Mouse (Mus musculus): ENCODE data around the gene Rps11. TPM values are rescaled to one million over a fixed set of nuclear protein-coding genes. Genes with fewer than 3 reads are reported as not detected.
"Not testable (repeated sequence)": the region's sequence is repeated elsewhere in the genome, so short reads cannot be mapped to it uniquely, and the experiment has no call there.

Rps11 gene
- 1,711 TPM in 2 replicates for polyA plus RNA-seq (2015; fragmentation: Nextera tagmentation; extraction: Ambion mirVana)

- under 1% methylated on average over 59 of the region's 59 CpGs for WGBS
- Histone ChIP-seq H3K27me3 (replicated peaks) (no peaks in the 10 kb centered on the region), H3K9ac (peak within 1 kb of the TSS; percentile 95), H3K9me3 (no peaks in the 10 kb centered on the region), H3K4me1 (replicated peaks) (peaks cover 40% of the 10 kb centered on the region), H3K4me2 (replicated peaks) (peak within 1 kb of the TSS; percentile 74), H3K36me3 (peaks cover 51% of the 10 kb centered on the region), H3K4me3 (replicated peaks) (peak within 1 kb of the TSS; percentile 86), H3K27ac (peak within 1 kb of the TSS; percentile 90)
- peak; percentile 83 for ATAC-seq
Observed at GRCm38 (mm10) chr7:45124224-45125143, at the start of gene Rps11. Gene Rps11, minus strand, starts transcription at chr7:45124439.

- not testable (repeated sequence) for H3K9ac ChIP-seq; H3K4me2 ChIP-seq (replicated peaks); H3K4me3 ChIP-seq (replicated peaks); H3K4me1 ChIP-seq (replicated peaks); H3K9me3 ChIP-seq; H3K27ac ChIP-seq; H3K36me3 ChIP-seq; ATAC-seq
- peaks cover 85% of the 10 kb centered on the region for H3K27me3 ChIP-seq (replicated peaks)
- WGBS, result 61% methylated on average over 1 of the region's 1 CpGs
Observed at GRCm38 (mm10) chr7:45173772-45174171, 49.5 kb upstream of the Rps11 start.

GRCm38 (mm10) chr7:45172974-45173373, 48.7 kb upstream of the Rps11 start:
- Histone ChIP-seq H3K4me1 (replicated peaks) (peaks cover 10% of the 10 kb centered on the region; the same call in 1 of the 2 replicates), H3K27me3 (replicated peaks) (peaks cover 85% of the 10 kb centered on the region), H3K9ac (no peak overlapping the region), H3K4me2 (replicated peaks) (no peak overlapping the region), H3K4me3 (replicated peaks) (no peak overlapping the region), H3K36me3 (no peaks in the 10 kb centered on the region), H3K27ac (no peak overlapping the region), H3K9me3 (peaks cover 5% of the 10 kb centered on the region; the same call in 1 of the 2 replicates)
- ATAC-seq, result no peak
- 54% methylated on average over 7 of the region's 7 CpGs for WGBS

- no peaks in the 10 kb centered on the region for H3K4me1 ChIP-seq (replicated peaks)
- peaks cover 5% of the 10 kb centered on the region; the same call in 1 of the 2 replicates for H3K9me3 ChIP-seq
- no peak overlapping the region for H3K27ac ChIP-seq
- peaks cover 82% of the 10 kb centered on the region for H3K27me3 ChIP-seq (replicated peaks)
- no peak overlapping the region for H3K9ac ChIP-seq
- no peak overlapping the region for H3K4me3 ChIP-seq (replicated peaks)
- no peak overlapping the region for H3K4me2 ChIP-seq (replicated peaks)
- ATAC-seq, result no peak
- WGBS, result 91% methylated on average over 3 of the region's 3 CpGs
- no peaks in the 10 kb centered on the region for H3K36me3 ChIP-seq
Observed at GRCm38 (mm10) chr7:45169495-45169894, 45.3 kb upstream of the Rps11 start.

- no peak for ATAC-seq
- H3K4me2 ChIP-seq (replicated peaks), result no peak overlapping the region
- no peak overlapping the region for H3K9ac ChIP-seq
- WGBS, result 8% methylated on average over 24 of the region's 24 CpGs
- H3K4me3 ChIP-seq (replicated peaks), result no peak overlapping the region
- peaks cover 5% of the 10 kb centered on the region; the same call in 1 of the 2 replicates for H3K9me3 ChIP-seq
- peaks cover 5% of the 10 kb centered on the region for H3K4me1 ChIP-seq (replicated peaks)
- H3K27me3 ChIP-seq (replicated peaks), result peaks cover 83% of the 10 kb centered on the region
- H3K27ac ChIP-seq, result no peak overlapping the region
- H3K36me3 ChIP-seq, result no peaks in the 10 kb centered on the region
Observed at GRCm38 (mm10) chr7:45168656-45169055, 44.4 kb upstream of the Rps11 start.

- H3K9ac ChIP-seq, result no peak overlapping the region
- H3K4me3 ChIP-seq (replicated peaks), result no peak overlapping the region
- peaks cover 5% of the 10 kb centered on the region; the same call in 1 of the 2 replicates for H3K9me3 ChIP-seq
- 4% methylated on average over 19 of the region's 19 CpGs for WGBS
- H3K27me3 ChIP-seq (replicated peaks), result peaks cover 86% of the 10 kb centered on the region
- H3K27ac ChIP-seq, result no peak overlapping the region
- H3K36me3 ChIP-seq, result no peaks in the 10 kb centered on the region
- ATAC-seq, result no peak
- peaks cover 7% of the 10 kb centered on the region for H3K4me1 ChIP-seq (replicated peaks)
- no peak overlapping the region for H3K4me2 ChIP-seq (replicated peaks)
Observed at GRCm38 (mm10) chr7:45167761-45168445, 43.7 kb upstream of the Rps11 start.

GRCm38 (mm10) chr7:45166950-45167401, 42.7 kb upstream of the Rps11 start:
- Histone ChIP-seq H3K4me3 (replicated peaks) (no peak overlapping the region), H3K27me3 (replicated peaks) (peaks cover 85% of the 10 kb centered on the region), H3K9ac (no peak overlapping the region), H3K4me2 (replicated peaks) (no peak overlapping the region), H3K9me3 (peaks cover 5% of the 10 kb centered on the region; the same call in 1 of the 2 replicates), H3K36me3 (no peaks in the 10 kb centered on the region), H3K27ac (no peak overlapping the region), H3K4me1 (replicated peaks) (peaks cover 7% of the 10 kb centered on the region)
- no peak for ATAC-seq
- WGBS, result 27% methylated on average over 10 of the region's 10 CpGs

GRCm38 (mm10) chr7:45165701-45166100, 41.5 kb upstream of the Rps11 start:
- Histone ChIP-seq H3K27ac (no peak overlapping the region), H3K36me3 (no peaks in the 10 kb centered on the region; the same call in 1 of the 2 replicates), H3K4me3 (replicated peaks) (no peak overlapping the region), H3K4me1 (replicated peaks) (peaks cover 7% of the 10 kb centered on the region), H3K9me3 (peaks cover 5% of the 10 kb centered on the region; the same call in 1 of the 2 replicates), H3K4me2 (replicated peaks) (no peak overlapping the region), H3K27me3 (replicated peaks) (peaks cover 76% of the 10 kb centered on the region), H3K9ac (no peak overlapping the region)
- WGBS, result 51% methylated on average over 11 of the region's 11 CpGs
- no peak for ATAC-seq

GRCm38 (mm10) chr7:45164833-45165232, 40.6 kb upstream of the Rps11 start:
- H3K36me3 ChIP-seq, result no peaks in the 10 kb centered on the region; the same call in 1 of the 2 replicates
- 64% methylated on average over 5 of the region's 5 CpGs for WGBS
- ATAC-seq, result no peak
- H3K9ac ChIP-seq, result no peak overlapping the region
- no peak overlapping the region for H3K4me2 ChIP-seq (replicated peaks)
- H3K9me3 ChIP-seq, result peaks cover 5% of the 10 kb centered on the region; the same call in 1 of the 2 replicates
- no peak overlapping the region for H3K27ac ChIP-seq
- H3K4me1 ChIP-seq (replicated peaks), result peaks cover 7% of the 10 kb centered on the region
- H3K4me3 ChIP-seq (replicated peaks), result no peak overlapping the region
- peaks cover 73% of the 10 kb centered on the region for H3K27me3 ChIP-seq (replicated peaks)

- Histone ChIP-seq H3K36me3 (no peaks in the 10 kb centered on the region; the same call in 1 of the 2 replicates), H3K4me1 (replicated peaks) (peaks cover 7% of the 10 kb centered on the region), H3K9ac (peak within 1 kb of the TSS; percentile 50), H3K9me3 (no peaks in the 10 kb centered on the region), H3K27me3 (replicated peaks) (peaks cover 64% of the 10 kb centered on the region), H3K4me3 (replicated peaks) (peak within 1 kb of the TSS; percentile 47), H3K4me2 (replicated peaks) (peak within 1 kb of the TSS; percentile 95), H3K27ac (no peak within 1 kb of the TSS)
- peak; percentile 55; the same call in 1 of the 2 replicates for ATAC-seq
- WGBS, result under 1% methylated on average over 37 of the region's 41 CpGs
Observed at GRCm38 (mm10) chr7:45163735-45164490, 39.7 kb upstream of the Rps11 start, which contains the start of gene Slc17a7. Gene Slc17a7, plus strand, starts transcription at chr7:45163949.

GRCm38 (mm10) chr7:45162996-45163615, 38.9 kb upstream of the Rps11 start:
- no peaks in the 10 kb centered on the region for H3K9me3 ChIP-seq
- H3K4me3 ChIP-seq (replicated peaks), result no peak overlapping the region; the same call in 1 of the 2 replicates
- H3K4me1 ChIP-seq (replicated peaks), result peaks cover 7% of the 10 kb centered on the region
- no peak for ATAC-seq
- peaks cover 56% of the 10 kb centered on the region for H3K27me3 ChIP-seq (replicated peaks)
- peak overlapping the region; percentile 95; the same call in 1 of the 2 replicates for H3K4me2 ChIP-seq (replicated peaks)
- WGBS, result 75% methylated on average over 9 of the region's 9 CpGs
- H3K27ac ChIP-seq, result no peak overlapping the region
- H3K36me3 ChIP-seq, result peaks cover 3% of the 10 kb centered on the region; the same call in 1 of the 2 replicates
- H3K9ac ChIP-seq, result no peak overlapping the region

Data from intestine, embryonic 15.5 days (tissue).